Comparison of ENCODE assay signal across 13 mouse cellular contexts in the genomic region with DNA sequence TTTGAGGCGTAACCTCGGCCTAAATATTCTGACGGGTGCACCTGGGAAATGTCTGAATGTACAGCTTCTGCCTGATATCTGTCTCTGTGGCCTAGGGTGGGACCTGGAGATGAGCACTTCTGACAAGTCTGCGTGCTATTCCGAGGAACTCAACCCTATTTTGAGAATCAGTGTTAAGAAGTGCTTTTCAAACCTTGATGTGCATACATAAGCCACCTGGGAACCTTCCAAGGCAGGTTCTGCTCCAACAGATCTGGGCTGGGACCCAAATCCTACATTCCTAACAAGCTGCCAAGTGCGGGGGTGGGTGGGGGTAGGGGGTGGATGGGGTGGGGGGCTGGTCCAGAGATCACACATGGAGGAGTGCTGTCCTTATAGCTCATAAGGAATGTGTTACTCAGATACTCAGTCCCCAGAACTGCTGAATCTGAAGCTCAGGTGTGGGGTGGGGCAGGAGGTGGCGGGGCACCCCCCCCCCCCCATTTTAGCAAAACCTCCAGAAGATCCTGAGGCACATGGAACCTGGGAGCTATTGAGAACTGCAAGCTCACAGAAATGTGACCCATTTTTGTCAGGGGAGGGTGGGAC.
DNase-seq lines count a peak whose midpoint lies in the region; ATAC-seq and TF ChIP-seq lines count a peak whose summit lies in the region.
"Had no signal": no experiment of that assay in that cellular context is flagged by ENCODE, and none has a peak within 500 bp of the region (broad histone marks: within the 10 kb centered on the region; RNA-seq: fewer than 3 reads in every experiment).

No protein-coding gene starts in this region.

- TF ChIP-seq EP300 in heart, adult 2 months (IDR thresholded peaks at IDR 0.05; ENCODE audit: insufficient read depth, low read depth, low read length), result no peak

- peaks cover 52% of the 10 kb centered on the region for H3K4me1 ChIP-seq in heart, embryonic 13.5 days
- H3K4me1 ChIP-seq in heart, adult 2 months (ENCODE audit: control insufficient read depth, insufficient read depth, low read length), result no peaks in the 10 kb centered on the region; the same call in 1 of the 2 replicates
- H3K4me1 ChIP-seq in embryonic facial prominence, embryonic 15.5 days, result peaks cover 31% of the 10 kb centered on the region
- H3K4me1 ChIP-seq: hindbrain, embryonic 10.5 days; midbrain, embryonic 15.5 days had no signal

- no peak for TF ChIP-seq POLR2A in heart, adult 2 months (IDR thresholded peaks at IDR 0.05; ENCODE audit: insufficient read depth, low read depth, low read length)

- no peaks in the 10 kb centered on the region for H3K27me3 ChIP-seq in heart, embryonic 13.5 days (replicated peaks)
- no peaks in the 10 kb centered on the region for H3K27me3 ChIP-seq in heart, adult 2 months (ENCODE audit: control insufficient read depth, insufficient read depth, low read length)
- H3K27me3 ChIP-seq in embryonic facial prominence, embryonic 15.5 days, result no peaks in the 10 kb centered on the region
- H3K27me3 ChIP-seq: CH12.LX; midbrain, embryonic 15.5 days had no signal

- ATAC-seq in heart, embryonic 13.5 days (ENCODE audit: extremely low read depth, insufficient number of reproducible peaks, low FRiP score, low TSS enrichment), result no peak
- peak; percentile 52; the same call in 1 of the 2 replicates for ATAC-seq in embryonic facial prominence, embryonic 15.5 days (ENCODE audit: insufficient number of reproducible peaks, low FRiP score, low TSS enrichment, low read depth)
- ATAC-seq: midbrain, embryonic 15.5 days had no signal

- no peak overlapping the region for H3K4me3 ChIP-seq in heart, embryonic 13.5 days
- no peak overlapping the region for H3K4me3 ChIP-seq in heart, adult 2 months
- H3K4me3 ChIP-seq in embryonic facial prominence, embryonic 15.5 days (replicated peaks), result no peak overlapping the region
- H3K4me3 ChIP-seq: erythroblast, embryonic 14.5 days; hindbrain, embryonic 10.5 days; midbrain, embryonic 15.5 days had no signal

- H3K9ac ChIP-seq in heart, embryonic 13.5 days, result no peak overlapping the region
- no peak overlapping the region for H3K9ac ChIP-seq in heart, adult 2 months (ENCODE audit: low read depth, low read length)
- no peak overlapping the region for H3K9ac ChIP-seq in embryonic facial prominence, embryonic 15.5 days
- H3K9ac ChIP-seq: midbrain, embryonic 15.5 days had no signal

- no peaks in the 10 kb centered on the region for H3K79me2 ChIP-seq in heart, adult 2 months (replicated peaks; ENCODE audit: control insufficient read depth, insufficient read depth, low read length)

- 52% methylated on average over 7 of the region's 7 CpGs for WGBS in heart, embryonic 13.5 days
- WGBS in heart, adult 2 months, result 64% methylated on average over 7 of the region's 7 CpGs
- 50% methylated on average over 7 of the region's 7 CpGs for WGBS in embryonic facial prominence, embryonic 15.5 days

- TF ChIP-seq CTCF in heart, adult 2 months (IDR thresholded peaks at IDR 0.05), result no peak

- H3K36me3 ChIP-seq in heart, embryonic 13.5 days, result no peaks in the 10 kb centered on the region
- H3K36me3 ChIP-seq in heart, adult 2 months (ENCODE audit: control insufficient read depth, insufficient read depth, low read length), result no peaks in the 10 kb centered on the region
- H3K36me3 ChIP-seq in embryonic facial prominence, embryonic 15.5 days, result no peaks in the 10 kb centered on the region
- H3K36me3 ChIP-seq: hindbrain, embryonic 10.5 days; midbrain, embryonic 15.5 days had no signal

- intact Hi-C loops in heart, adult 2 months (cut with DNase I), result no loop called here

- DNase-seq in heart, adult 2 months, result no peak
- peak; percentile 77 for DNase-seq in NIH3T3 (ENCODE audit: low read depth)
- peak; percentile 72 for DNase-seq in kidney, postnatal 14 days
- DNase-seq in T-cell, adult 2 months (ENCODE audit: low spot score), result no peak
- no peak for DNase-seq in adrenal gland, adult 8-10 months
- DNase-seq: cerebellum, adult 9-11 months; gastrocnemius, postnatal 36 days had no signal

- peak overlapping the region; percentile 34; the same call in 1 of the 2 replicates for H3K27ac ChIP-seq in heart, embryonic 13.5 days (replicated peaks)
- no peak overlapping the region for H3K27ac ChIP-seq in heart, adult 2 months
- peak overlapping the region; percentile 71 for H3K27ac ChIP-seq in embryonic facial prominence, embryonic 15.5 days (replicated peaks)
- H3K27ac ChIP-seq: hindbrain, embryonic 10.5 days; midbrain, embryonic 15.5 days had no signal

- no peak overlapping the region for H3K4me2 ChIP-seq in heart, embryonic 13.5 days
- no peak overlapping the region for H3K4me2 ChIP-seq in embryonic facial prominence, embryonic 15.5 days (replicated peaks)
- H3K4me2 ChIP-seq: midbrain, embryonic 15.5 days had no signal

- no peaks in the 10 kb centered on the region for H3K9me3 ChIP-seq in heart, embryonic 13.5 days
- no peaks in the 10 kb centered on the region for H3K9me3 ChIP-seq in embryonic facial prominence, embryonic 15.5 days (replicated peaks)
- H3K9me3 ChIP-seq: hindbrain, embryonic 10.5 days; midbrain, embryonic 15.5 days had no signal

Comparison
In these comparisons a context has a peak if more than half of its experiments do, and no peak if none do; other contexts are left out.
1. DNase-seq: peak in NIH3T3 (single experiment) and kidney, postnatal 14 days (single experiment); none in heart, adult 2 months (0 of 2), T-cell, adult 2 months (single experiment) and adrenal gland, adult 8-10 months (single experiment).